ENCODE assay signal across 18 mouse cellular contexts in genomic region chrX:51343595-51343994, GRCm38 (mm10).
"Had no signal": no experiment of that assay in that cellular context is flagged by ENCODE, and none has a peak within 500 bp of the region (broad histone marks: within the 10 kb centered on the region; RNA-seq: fewer than 3 reads in every experiment).

No protein-coding gene starts in this region.

- H3K9ac ChIP-seq: lung, embryonic 14.5 days; midbrain, embryonic 12.5 days; neural tube, embryonic 13.5 days; neural tube, embryonic 15.5 days had no signal

- H3K27ac ChIP-seq: midbrain, embryonic 10.5 days; midbrain, embryonic 12.5 days; neural tube, embryonic 13.5 days; neural tube, embryonic 15.5 days had no signal

- ATAC-seq: midbrain, embryonic 16.5 days had no signal

- H3K4me2 ChIP-seq: lung, embryonic 14.5 days; midbrain, embryonic 12.5 days; neural tube, embryonic 13.5 days; neural tube, embryonic 15.5 days had no signal

- H3K36me3 ChIP-seq: midbrain, embryonic 10.5 days; midbrain, embryonic 12.5 days; neural tube, embryonic 13.5 days; neural tube, embryonic 15.5 days had no signal

- DNase-seq: lung, adult 18-20 months; lung, postnatal 10 days; lung, postnatal 4 days; retina, postnatal 1 day; right cerebral cortex, adult 18-20 months; right cerebral cortex, postnatal 25 days; right cerebral cortex, postnatal 4 days; spleen, adult 18-20 months; thymus, adult 18-20 months; thymus, postnatal 14 days; thymus, postnatal 36 days had no signal

- H3K4me3 ChIP-seq: midbrain, embryonic 10.5 days; midbrain, embryonic 12.5 days; myocyte; neural tube, embryonic 13.5 days; neural tube, embryonic 15.5 days had no signal

- H3K9me3 ChIP-seq: midbrain, embryonic 10.5 days; midbrain, embryonic 12.5 days; neural tube, embryonic 13.5 days; neural tube, embryonic 15.5 days had no signal

- H3K4me1 ChIP-seq: midbrain, embryonic 10.5 days; midbrain, embryonic 12.5 days; neural tube, embryonic 13.5 days; neural tube, embryonic 15.5 days had no signal

- H3K27me3 ChIP-seq: neural tube, embryonic 13.5 days; neural tube, embryonic 15.5 days had no signal
